Mouse (Mus musculus): ENCODE data around the gene Gclm. TPM values are rescaled to one million over a fixed set of nuclear protein-coding genes. Genes with fewer than 3 reads are reported as not detected.
A peak's percentile ranks its signal among the peaks of the same experiment; 100 is the strongest.
"Not testable (repeated sequence)": the region's sequence is repeated elsewhere in the genome, so short reads cannot be mapped to it uniquely, and the experiment has no call there.

Gclm gene
- polyA plus RNA-seq, 1 experiment from 2014 or later: 78.6 TPM

GRCm38 (mm10) chr3:122275111-122275510, 29.8 kb downstream of the Gclm start:
- H3K4me3 ChIP-seq (ENCODE audit: low read depth, low read length): peak overlapping the region; percentile 88
- H3K4me1 ChIP-seq (ENCODE audit: insufficient read depth): peaks cover 4% of the 10 kb centered on the region; the same call in 1 of the 2 replicates
- peaks cover 51% of the 10 kb centered on the region for H3K36me3 ChIP-seq (ENCODE audit: insufficient read depth)
- no peak overlapping the region for H3K27ac ChIP-seq (ENCODE audit: low read depth)
- 76% methylated on average over 10 of the region's 10 CpGs for WGBS
- ATAC-seq (ENCODE audit: insufficient read depth): no peak
- no peak for DNase-seq
- H3K27me3 ChIP-seq (ENCODE audit: insufficient read depth, low read length): no peaks in the 10 kb centered on the region
- H3K9ac ChIP-seq: peak overlapping the region; percentile 94
- TF ChIP-seq CTCF (IDR thresholded peaks at IDR 0.05; ENCODE audit: low read depth): no peak
- peak overlapping the region; percentile 81 for H3K4me2 ChIP-seq
- H3K9me3 ChIP-seq (ENCODE audit: low read depth, low read length): no peaks in the 10 kb centered on the region

GRCm38 (mm10) chr3:122287195-122287594, 41.8 kb downstream of the Gclm start:
- Histone ChIP-seq H3K4me1 (ENCODE audit: insufficient read depth) (peaks cover 6% of the 10 kb centered on the region; the same call in 1 of the 2 replicates), H3K36me3 (ENCODE audit: insufficient read depth) (peaks cover 32% of the 10 kb centered on the region), H3K9ac (no peak overlapping the region), H3K27me3 (ENCODE audit: insufficient read depth, low read length) (no peaks in the 10 kb centered on the region), H3K27ac (ENCODE audit: low read depth) (no peak overlapping the region), H3K4me2 (no peak overlapping the region), H3K9me3 (ENCODE audit: low read depth, low read length) (no peaks in the 10 kb centered on the region), H3K4me3 (ENCODE audit: low read depth, low read length) (no peak overlapping the region)
- no peak for ATAC-seq (ENCODE audit: insufficient read depth)
- WGBS: 79% methylated on average over 5 of the region's 5 CpGs
- DNase-seq: no peak
- TF ChIP-seq CTCF (IDR thresholded peaks at IDR 0.05; ENCODE audit: low read depth): no peak

- Histone ChIP-seq H3K9ac (no peak overlapping the region), H3K27me3 (ENCODE audit: insufficient read depth, low read length) (no peaks in the 10 kb centered on the region), H3K27ac (ENCODE audit: low read depth) (no peak overlapping the region), H3K4me2 (no peak overlapping the region), H3K4me3 (ENCODE audit: low read depth, low read length) (no peak overlapping the region), H3K4me1 (ENCODE audit: insufficient read depth) (peaks cover 6% of the 10 kb centered on the region; the same call in 1 of the 2 replicates), H3K9me3 (ENCODE audit: low read depth, low read length) (no peaks in the 10 kb centered on the region), H3K36me3 (ENCODE audit: insufficient read depth) (peaks cover 16% of the 10 kb centered on the region)
- WGBS: 79% methylated on average over 5 of the region's 5 CpGs
- TF ChIP-seq CTCF (IDR thresholded peaks at IDR 0.05; ENCODE audit: low read depth): no peak
- ATAC-seq (ENCODE audit: insufficient read depth) (no peak), DNase-seq (no peak)
Observed at GRCm38 (mm10) chr3:122288613-122289195, 43.3 kb downstream of the Gclm start.

GRCm38 (mm10) chr3:122289344-122289743, 44.0 kb downstream of the Gclm start:
- not testable (repeated sequence) for H3K9me3 ChIP-seq (ENCODE audit: low read depth, low read length); DNase-seq; H3K27me3 ChIP-seq (ENCODE audit: insufficient read depth, low read length); H3K9ac ChIP-seq; H3K4me3 ChIP-seq (ENCODE audit: low read depth, low read length); ATAC-seq (ENCODE audit: insufficient read depth); H3K4me1 ChIP-seq (ENCODE audit: insufficient read depth); H3K27ac ChIP-seq (ENCODE audit: low read depth); H3K4me2 ChIP-seq
- 69% methylated on average over 3 of the region's 4 CpGs for WGBS
- peaks cover 10% of the 10 kb centered on the region for H3K36me3 ChIP-seq (ENCODE audit: insufficient read depth)

- ATAC-seq (ENCODE audit: insufficient read depth) (no peak), DNase-seq (peak; percentile 45)
- Histone ChIP-seq H3K4me2 (no peak overlapping the region), H3K27me3 (ENCODE audit: insufficient read depth, low read length) (no peaks in the 10 kb centered on the region), H3K4me1 (ENCODE audit: insufficient read depth) (peaks cover 12% of the 10 kb centered on the region), H3K9me3 (ENCODE audit: low read depth, low read length) (no peaks in the 10 kb centered on the region), H3K36me3 (ENCODE audit: insufficient read depth) (no peaks in the 10 kb centered on the region), H3K27ac (ENCODE audit: low read depth) (0 out of 2 replicates have a peak overlapping the region, but pooled peaks have one; percentile 77), H3K4me3 (ENCODE audit: low read depth, low read length) (no peak overlapping the region), H3K9ac (no peak overlapping the region)
- 77% methylated on average over 7 of the region's 7 CpGs for WGBS
- no peak for TF ChIP-seq CTCF (IDR thresholded peaks at IDR 0.05; ENCODE audit: low read depth)
Observed at GRCm38 (mm10) chr3:122290696-122291095, 45.3 kb downstream of the Gclm start.

- H3K27ac ChIP-seq (ENCODE audit: low read depth): peak overlapping the region; percentile 77
- 30% methylated on average over 12 of the region's 12 CpGs for WGBS
- no peaks in the 10 kb centered on the region for H3K9me3 ChIP-seq (ENCODE audit: low read depth, low read length)
- H3K4me3 ChIP-seq (ENCODE audit: low read depth, low read length): peak overlapping the region; percentile 92; the same call in 1 of the 2 replicates
- H3K9ac ChIP-seq: peak overlapping the region; percentile 30; the same call in 1 of the 2 replicates
- H3K27me3 ChIP-seq (ENCODE audit: insufficient read depth, low read length): no peaks in the 10 kb centered on the region
- no peak for TF ChIP-seq CTCF (IDR thresholded peaks at IDR 0.05; ENCODE audit: low read depth)
- ATAC-seq (ENCODE audit: insufficient read depth): no peak
- H3K4me1 ChIP-seq (ENCODE audit: insufficient read depth): peaks cover 12% of the 10 kb centered on the region
- no peaks in the 10 kb centered on the region for H3K36me3 ChIP-seq (ENCODE audit: insufficient read depth)
- DNase-seq: peak; percentile 58
- H3K4me2 ChIP-seq: peak overlapping the region; percentile 84
Observed at GRCm38 (mm10) chr3:122291828-122292227, 46.5 kb downstream of the Gclm start.

- peak overlapping the region; percentile 84 for H3K4me2 ChIP-seq
- peak; percentile 82 for ATAC-seq (ENCODE audit: insufficient read depth)
- 4% methylated on average over 54 of the region's 54 CpGs for WGBS
Observed at GRCm38 (mm10) chr3:122292300-122293222, 47.2 kb downstream of the Gclm start.

More at GRCm38 (mm10) chr3:122292300-122293222, 47.2 kb downstream of the Gclm start:
- H3K36me3 ChIP-seq (ENCODE audit: insufficient read depth): no peaks in the 10 kb centered on the region
- DNase-seq: peak; percentile 97
- H3K9me3 ChIP-seq (ENCODE audit: low read depth, low read length): no peaks in the 10 kb centered on the region
- peak overlapping the region; percentile 81 for H3K9ac ChIP-seq
- H3K4me3 ChIP-seq (ENCODE audit: low read depth, low read length): peak overlapping the region; percentile 92
- peak; percentile 43 for TF ChIP-seq CTCF (IDR thresholded peaks at IDR 0.05; ENCODE audit: low read depth)
- peak overlapping the region; percentile 95 for H3K27ac ChIP-seq (ENCODE audit: low read depth)
- H3K4me1 ChIP-seq (ENCODE audit: insufficient read depth): peaks cover 12% of the 10 kb centered on the region
- H3K27me3 ChIP-seq (ENCODE audit: insufficient read depth, low read length): no peaks in the 10 kb centered on the region

All from lung, embryonic 14.5 days (tissue).